17 mouse cellular contexts compared by ENCODE assay signal in genomic region chr3:99793622-99794021, GRCm38 (mm10).
"Had no signal": no experiment of that assay in that cellular context is flagged by ENCODE, and none has a peak within 500 bp of the region (broad histone marks: within the 10 kb centered on the region; RNA-seq: fewer than 3 reads in every experiment).

No protein-coding gene starts in this region.

- H3K9ac ChIP-seq: liver, embryonic 13.5 days; liver, embryonic 15.5 days; liver, postnatal 0 days; lung, embryonic 15.5 days; midbrain, embryonic 12.5 days; neural tube, embryonic 12.5 days had no signal

- DNase-seq: liver, embryonic 13.5 days; liver, postnatal 0 days; lung, postnatal 10 days; lung, postnatal 36 days; midbrain, embryonic 14.5 days; right cerebral cortex, postnatal 14 days; spleen, adult 18-20 months; thymus, adult 2 months; thymus, postnatal 25 days; thymus, postnatal 4 days had no signal

- H3K27me3 ChIP-seq: liver, embryonic 13.5 days; liver, embryonic 15.5 days; lung, embryonic 15.5 days; midbrain, embryonic 12.5 days; neural tube, embryonic 12.5 days had no signal

- H3K9me3 ChIP-seq: liver, embryonic 13.5 days; liver, embryonic 15.5 days; lung, embryonic 15.5 days; midbrain, embryonic 10.5 days; midbrain, embryonic 12.5 days; neural tube, embryonic 12.5 days had no signal

- H3K27ac ChIP-seq: liver, embryonic 13.5 days; liver, embryonic 15.5 days; lung, embryonic 15.5 days; macrophage; midbrain, embryonic 10.5 days; midbrain, embryonic 12.5 days; neural tube, embryonic 12.5 days had no signal

- ATAC-seq: liver, postnatal 0 days; midbrain, embryonic 16.5 days had no signal

- H3K36me3 ChIP-seq: liver, embryonic 13.5 days; liver, embryonic 15.5 days; lung, embryonic 15.5 days; midbrain, embryonic 10.5 days; midbrain, embryonic 12.5 days; neural tube, embryonic 12.5 days had no signal

- H3K4me3 ChIP-seq: liver, embryonic 13.5 days; liver, embryonic 15.5 days; lung, embryonic 15.5 days; midbrain, embryonic 10.5 days; midbrain, embryonic 12.5 days; neural tube, embryonic 12.5 days had no signal

- H3K4me1 ChIP-seq: liver, embryonic 13.5 days; liver, embryonic 15.5 days; lung, embryonic 15.5 days; midbrain, embryonic 10.5 days; midbrain, embryonic 12.5 days; neural tube, embryonic 12.5 days had no signal

- H3K4me2 ChIP-seq: liver, embryonic 13.5 days; liver, embryonic 15.5 days; lung, embryonic 15.5 days; midbrain, embryonic 12.5 days; neural tube, embryonic 12.5 days had no signal
